13 mouse cellular contexts compared by ENCODE assay signal in the genomic region with DNA sequence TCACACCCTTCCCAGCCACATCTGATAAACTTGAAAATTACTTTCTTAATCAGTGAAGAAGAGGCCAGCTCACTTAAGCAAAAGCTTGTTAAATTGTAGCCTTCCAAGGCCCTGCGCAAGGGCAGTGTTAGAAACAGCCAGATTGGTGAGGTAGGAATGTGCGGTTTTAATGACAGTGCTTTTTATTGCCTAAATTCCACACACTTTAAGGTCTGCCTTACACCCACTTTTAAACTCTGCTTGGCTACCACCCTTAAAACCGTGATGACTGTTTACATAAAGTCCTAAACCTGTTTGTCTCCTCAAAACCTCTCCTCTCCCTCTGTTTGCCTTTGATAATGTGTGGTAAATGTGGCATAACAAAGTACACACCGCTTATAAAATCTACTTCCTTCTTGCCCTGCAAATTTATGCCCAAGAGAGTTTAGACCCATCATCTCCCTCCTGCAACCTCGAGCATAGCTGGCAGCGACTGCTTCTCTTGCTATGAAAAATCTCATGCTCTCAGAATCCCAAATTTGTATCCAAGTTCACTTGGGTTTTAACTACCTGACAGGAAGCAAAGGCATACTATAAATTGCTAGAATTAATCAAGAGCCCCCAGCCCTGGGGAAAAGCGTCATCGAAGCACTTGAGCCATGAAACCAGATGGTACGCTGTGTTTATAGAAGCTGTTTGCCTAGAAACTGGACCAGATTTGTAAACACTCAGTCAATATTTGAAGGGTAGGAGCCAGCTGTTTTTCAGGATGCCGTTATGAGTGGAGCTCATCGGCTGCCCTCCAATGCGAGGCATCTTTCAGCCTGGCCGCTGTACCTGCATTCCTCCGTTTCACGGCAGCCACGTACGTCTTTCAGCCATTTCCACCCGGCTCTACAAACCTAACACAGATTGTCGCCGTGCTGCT.
DNase-seq lines count a peak whose midpoint lies in the region; ATAC-seq lines count a peak whose summit lies in the region.
"Had no signal": no experiment of that assay in that cellular context is flagged by ENCODE, and none has a peak within 500 bp of the region (broad histone marks: within the 10 kb centered on the region; RNA-seq: fewer than 3 reads in every experiment).

No protein-coding gene starts in this region.

- peak overlapping the region; percentile 12; the same call in 1 of the 2 replicates for H3K4me2 ChIP-seq in midbrain, embryonic 14.5 days (ENCODE audit: low read length)

- 83% methylated on average over 20 of the region's 20 CpGs for WGBS in midbrain, embryonic 14.5 days

- DNase-seq in cerebellum, postnatal 14 days = peak; percentile 4 to 6
- DNase-seq in layer of hippocampus, postnatal 14 days (ENCODE audit: low spot score in 2 of 2) = peak; percentile 5 to 37
- DNase-seq in layer of hippocampus, adult 18-20 months (ENCODE audit: low spot score in 2 of 2) = no peak
- peak; percentile 53 for DNase-seq in forelimb bud, embryonic 11.5 days (ENCODE audit: low read depth, low spot score)
- no peak for DNase-seq in midbrain, embryonic 14.5 days
- DNase-seq in urinary bladder, adult 2 months (ENCODE audit: low spot score) = no peak
- DNase-seq in gastrocnemius, postnatal 10 days = no peak
- DNase-seq: adrenal gland, adult 8-10 months; gastrocnemius, adult 2 months; heart, postnatal 10 days; thymus, adult 18-20 months had no signal

- peak overlapping the region; percentile 20; the same call in 1 of the 2 replicates for H3K27ac ChIP-seq in midbrain, embryonic 14.5 days (replicated peaks; ENCODE audit: low read depth, low read length)
- H3K27ac ChIP-seq: gastrocnemius, adult 2 months; macrophage had no signal

- H3K9ac ChIP-seq in midbrain, embryonic 14.5 days (replicated peaks; ENCODE audit: low read length) = no peak overlapping the region

- no peak overlapping the region for H3K4me3 ChIP-seq in midbrain, embryonic 14.5 days (replicated peaks; ENCODE audit: low read depth, low read length)
- H3K4me3 ChIP-seq: gastrocnemius, adult 2 months had no signal

- ATAC-seq in cerebellum, adult (ENCODE audit: insufficient number of reproducible peaks, low FRiP score, low TSS enrichment) = no peak
- ATAC-seq in midbrain, embryonic 14.5 days (ENCODE audit: low FRiP score, low TSS enrichment) = no peak

- no peaks in the 10 kb centered on the region for H3K4me1 ChIP-seq in midbrain, embryonic 14.5 days (ENCODE audit: control insufficient read depth, insufficient read depth, low read length)

- no peaks in the 10 kb centered on the region for H3K27me3 ChIP-seq in midbrain, embryonic 14.5 days (ENCODE audit: control insufficient read depth, insufficient read depth, low read length)

- H3K9me3 ChIP-seq in midbrain, embryonic 14.5 days (ENCODE audit: control insufficient read depth, low read length) = no peaks in the 10 kb centered on the region

- no peaks in the 10 kb centered on the region for H3K36me3 ChIP-seq in midbrain, embryonic 14.5 days (ENCODE audit: control insufficient read depth, insufficient read depth, low read length)

Comparison
In these comparisons a context has a peak if more than half of its experiments do, and no peak if none do; other contexts are left out.
1. DNase-seq: peak in cerebellum, postnatal 14 days (2 of 2), layer of hippocampus, postnatal 14 days (2 of 2) and forelimb bud, embryonic 11.5 days (single experiment); none in layer of hippocampus, adult 18-20 months (0 of 2), midbrain, embryonic 14.5 days (single experiment), urinary bladder, adult 2 months (single experiment) and gastrocnemius, postnatal 10 days (single experiment).